Mouse (Mus musculus) intestine, postnatal 0 days (tissue): ENCODE results near the gene Corin. TPM values are rescaled to one million over a fixed set of nuclear protein-coding genes. Genes with fewer than 3 reads are reported as not detected.

Source experiments
- ATAC-seq: fragments of 200-750 bp; cut with Nextera tagmentation; 2 replicates; pipeline ENCODE4 v1.8.0; 2017; ENCODE audit warnings: mild to moderate bottlenecking, moderate TSS enrichment, moderate library complexity
- H3K27ac ChIP-seq: fragments of 300-500 bp; sonication (generic); 2 replicates; pipeline ENCODE4 v1.5.1; 2014; ENCODE audit warnings: mild to moderate bottlenecking, low read depth, low read length, moderate library complexity
- H3K27me3 ChIP-seq: fragments of 300-500 bp; sonication (generic); replicated peaks from 2 replicates; pipeline ENCODE4 v1.6.1; 2014; ENCODE audit warnings: low read length, mixed read lengths; ENCODE audit not compliant: control insufficient read depth, insufficient read depth
- H3K36me3 ChIP-seq: fragments of 300-500 bp; sonication (generic); 2 replicates; pipeline ENCODE4 v1.6.1; 2014; ENCODE audit warnings: mild to moderate bottlenecking, moderate library complexity; ENCODE audit not compliant: control insufficient read depth, insufficient read depth
- H3K4me1 ChIP-seq: fragments of 300-500 bp; sonication (generic); replicated peaks from 2 replicates; pipeline ENCODE4 v1.6.1; 2014; ENCODE audit warnings: antibody characterized with exemption, low read length, mixed read lengths; ENCODE audit not compliant: control insufficient read depth, insufficient read depth
- H3K4me2 ChIP-seq: fragments of 300-500 bp; sonication (generic); replicated peaks from 2 replicates; pipeline ENCODE4 v1.6.1; 2014; ENCODE audit warnings: low read depth, mild to moderate bottlenecking, moderate library complexity
- H3K4me3 ChIP-seq: fragments of 300-500 bp; sonication (generic); 2 replicates; pipeline ENCODE4 v1.5.1; 2014; ENCODE audit warnings: low read depth, low read length
- H3K9ac ChIP-seq: fragments of 300-500 bp; sonication (generic); 2 replicates; pipeline ENCODE4 v1.6.1; 2014; ENCODE audit warnings: mild to moderate bottlenecking, low read depth, low read length
- H3K9me3 ChIP-seq: fragments of 300-500 bp; sonication (generic); 2 replicates; pipeline ENCODE4 v1.6.1; 2016; ENCODE audit warnings: mixed run types; ENCODE audit not compliant: control insufficient read depth
- CTCF ChIP-seq: sonication (generic); IDR thresholded peaks from 2 replicates; pipeline ENCODE4 v1.5.1; 2016; ENCODE audit warnings: low read depth, mild to moderate bottlenecking, control low read depth, antibody characterized with exemption, moderate library complexity
- WGBS: fragments of 180-500 bp; shearing (Covaris S2); extraction: QIAGEN DNeasy Blood & Tissue Kit; methylation state at CpG from one replicate; pipeline ENCODE4 v1.1.7; 2014; 5-methylcytosine and 5-hydroxymethylcytosine counted together
- polyA plus RNA-seq: library from polyadenylated mRNA; unstranded; fragments of >200 nt; fragmentation: Nextera tagmentation; extraction: Ambion mirVana; gene quantifications from 2 replicates; pipeline ENCODE4 v1.2.1, GENCODE M21; 2015

The Corin gene
- polyA plus RNA-seq, 1 experiment from 2014 or later: 0.09 TPM

GRCm38 (mm10) chr5:72331217-72331616, 173.1 kb downstream of the Corin start:
- Histone ChIP-seq H3K4me1 (no peaks in the 10 kb centered on the region), H3K27ac (no peak overlapping the region), H3K4me2 (no peak overlapping the region), H3K4me3 (no peak overlapping the region), H3K9ac (no peak overlapping the region), H3K36me3 (no peaks in the 10 kb centered on the region), H3K27me3 (no peaks in the 10 kb centered on the region), H3K9me3 (no peaks in the 10 kb centered on the region)
- no peak for ATAC-seq
- 89% methylated on average over 2 of the region's 2 CpGs for WGBS
- no peak for TF ChIP-seq CTCF

DNA sequence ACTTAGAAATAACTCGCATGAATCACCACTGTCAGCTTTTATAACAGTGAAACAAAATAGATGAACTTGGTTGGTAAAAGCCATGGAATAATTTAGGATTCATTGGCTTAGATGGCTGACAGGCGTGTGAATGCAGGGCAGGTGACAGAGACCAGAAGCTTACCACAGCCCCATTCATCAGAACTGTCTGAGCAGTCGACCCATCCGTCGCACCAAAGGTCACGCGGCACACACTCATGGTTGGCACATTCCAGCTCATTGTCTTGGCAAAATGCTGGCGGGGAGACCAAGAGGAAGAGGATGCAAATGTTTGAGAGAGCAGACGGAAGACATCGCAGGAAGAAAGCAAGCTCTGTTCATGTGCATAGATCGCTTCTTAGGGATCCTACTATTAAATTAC, 173.6 kb downstream of the Corin start:
- no peaks in the 10 kb centered on the region for H3K36me3 ChIP-seq
- TF ChIP-seq CTCF: no peak
- no peak overlapping the region for H3K4me3 ChIP-seq
- H3K4me1 ChIP-seq: no peaks in the 10 kb centered on the region
- H3K27ac ChIP-seq: no peak overlapping the region
- H3K4me2 ChIP-seq: no peak overlapping the region
- 69% methylated on average over 11 of the region's 11 CpGs for WGBS
- no peaks in the 10 kb centered on the region for H3K9me3 ChIP-seq
- H3K9ac ChIP-seq: no peak overlapping the region
- no peak for ATAC-seq
- no peaks in the 10 kb centered on the region for H3K27me3 ChIP-seq

- no peak for TF ChIP-seq CTCF
These were observed 174.8 kb downstream of the Corin start for GRCm38 (mm10) chr5:72329453-72329852.

GRCm38 (mm10) chr5:72315282-72315681, 189.0 kb downstream of the Corin start:
- ATAC-seq: no peak
- TF ChIP-seq CTCF: no peak
- no peaks in the 10 kb centered on the region for H3K36me3 ChIP-seq
- H3K4me2 ChIP-seq: no peak overlapping the region
- no peaks in the 10 kb centered on the region for H3K27me3 ChIP-seq
- no peak overlapping the region for H3K4me3 ChIP-seq
- no peaks in the 10 kb centered on the region for H3K9me3 ChIP-seq
- no peak overlapping the region for H3K27ac ChIP-seq
- WGBS: 81% methylated on average over 4 of the region's 4 CpGs
- no peaks in the 10 kb centered on the region for H3K4me1 ChIP-seq
- no peak overlapping the region for H3K9ac ChIP-seq

More at GRCm38 (mm10) chr5:72329453-72329852, 174.8 kb downstream of the Corin start:
- no peak overlapping the region for H3K4me2 ChIP-seq
- H3K36me3 ChIP-seq: no peaks in the 10 kb centered on the region
- no peak overlapping the region for H3K27ac ChIP-seq
- H3K27me3 ChIP-seq: no peaks in the 10 kb centered on the region
- WGBS: 57% methylated on average over 8 of the region's 8 CpGs
- H3K4me1 ChIP-seq: no peaks in the 10 kb centered on the region
- H3K4me3 ChIP-seq: no peak overlapping the region
- no peak for ATAC-seq
- no peaks in the 10 kb centered on the region for H3K9me3 ChIP-seq
- H3K9ac ChIP-seq: no peak overlapping the region

DNA sequence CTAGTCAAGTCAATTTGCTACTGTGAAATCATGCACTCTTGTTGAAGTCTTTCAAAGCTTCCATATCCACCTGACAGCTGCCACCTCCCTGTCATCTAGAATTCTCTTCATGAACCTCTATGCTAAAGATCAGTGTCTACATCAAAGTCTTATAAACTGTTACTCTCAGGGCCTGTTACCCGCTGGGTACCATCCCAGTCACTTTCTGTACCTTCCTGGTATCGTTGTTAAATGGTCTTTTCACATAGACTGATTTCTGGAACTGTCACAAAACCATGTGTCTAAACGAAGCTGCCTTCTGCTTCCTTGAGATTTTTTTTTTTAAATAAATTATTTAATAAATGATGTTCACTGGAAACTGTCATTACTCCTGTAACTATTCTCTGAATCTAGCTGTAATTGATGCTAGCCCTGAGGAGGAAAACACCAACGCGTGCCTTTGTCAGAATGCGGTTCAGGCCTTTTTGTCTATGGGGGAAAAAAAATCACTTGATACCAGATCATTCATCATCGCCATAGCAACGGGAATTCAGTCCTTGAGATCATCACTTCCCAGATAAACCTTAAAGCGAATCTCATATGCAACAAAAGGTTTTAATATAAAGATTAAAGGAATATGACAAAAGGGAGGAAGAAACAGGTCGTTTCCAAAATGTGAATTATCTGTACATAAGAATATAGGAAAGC, 205.7 kb downstream of the Corin start:
- no peak overlapping the region for H3K9ac ChIP-seq
- H3K4me3 ChIP-seq: no peak overlapping the region
- H3K4me1 ChIP-seq: no peaks in the 10 kb centered on the region
- 86% methylated on average over 10 of the region's 10 CpGs for WGBS
- H3K4me2 ChIP-seq: no peak overlapping the region
- H3K27ac ChIP-seq: no peak overlapping the region
- no peaks in the 10 kb centered on the region for H3K27me3 ChIP-seq
- no peak for TF ChIP-seq CTCF
- H3K36me3 ChIP-seq: no peaks in the 10 kb centered on the region
- H3K9me3 ChIP-seq: no peaks in the 10 kb centered on the region
- no peak for ATAC-seq

GRCm38 (mm10) chr5:72285077-72285476, 219.2 kb downstream of the Corin start:
- no peak overlapping the region for H3K4me3 ChIP-seq
- no peak overlapping the region for H3K4me2 ChIP-seq
- H3K4me1 ChIP-seq: no peaks in the 10 kb centered on the region
- no peaks in the 10 kb centered on the region for H3K9me3 ChIP-seq
- peaks cover 4% of the 10 kb centered on the region; the same call in 1 of the 2 replicates for H3K36me3 ChIP-seq
- H3K27me3 ChIP-seq: no peaks in the 10 kb centered on the region
- no peak overlapping the region for H3K27ac ChIP-seq
- H3K9ac ChIP-seq: no peak overlapping the region
- 22% methylated on average over 3 of the region's 3 CpGs for WGBS
- no peak for ATAC-seq
- TF ChIP-seq CTCF: no peak
